Mouse (Mus musculus) spleen, adult 12 weeks (tissue): ENCODE data around the gene Lifr.

Experiments
- DNase-seq: peaks from one replicate; pipeline ENCODE4 v3.0.0; 2022; ENCODE audit warnings: low spot score

Lifr gene

GRCm38 (mm10) chr15:7203606-7204330 lies 113.4 kb downstream of the Lifr start:
- no peak for DNase-seq

DNA sequence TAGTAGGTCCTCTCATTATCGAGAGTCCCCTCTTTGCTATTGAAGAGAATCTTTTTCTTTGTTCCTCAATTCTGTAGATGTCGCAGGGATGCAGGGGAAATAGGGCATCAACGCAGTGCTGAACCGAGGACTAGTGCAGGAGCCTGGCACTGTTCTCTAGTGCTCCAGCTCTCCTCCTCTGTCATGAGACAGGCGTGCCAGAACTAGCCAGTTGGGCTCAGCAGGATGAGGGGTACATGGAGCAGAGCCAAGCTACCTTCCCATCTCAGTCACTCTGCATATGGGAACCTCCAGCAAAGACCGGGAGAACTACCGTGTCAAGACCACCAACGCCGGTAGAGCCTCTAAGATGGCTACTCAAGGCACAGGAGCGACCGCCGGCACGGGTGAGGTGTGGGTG lies 114.5 kb downstream of the Lifr start:
- no peak for DNase-seq

GRCm38 (mm10) chr15:7206110-7206509 lies 115.7 kb downstream of the Lifr start:
- no peak for DNase-seq

DNA sequence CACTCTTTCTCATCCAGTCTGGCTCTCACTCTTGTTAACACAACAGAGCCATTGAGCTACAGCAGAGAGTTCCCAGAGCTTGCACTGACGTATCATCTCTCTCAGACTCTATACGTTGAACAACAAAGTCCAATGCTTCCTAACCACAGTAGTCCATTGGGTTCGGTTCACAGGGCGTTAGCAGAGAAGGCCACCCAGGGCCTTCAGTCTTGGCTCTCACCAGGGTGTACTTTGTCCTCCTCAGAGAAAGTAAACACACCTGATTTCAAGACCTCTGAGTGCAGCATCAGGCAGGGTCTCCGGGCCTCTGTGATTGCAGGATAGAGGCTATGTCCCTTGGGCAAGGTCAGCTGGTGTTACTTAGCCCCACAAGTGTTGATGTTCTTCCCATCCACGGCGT lies 116.9 kb downstream of the Lifr start:
- DNase-seq: no peak

GRCm38 (mm10) chr15:7208180-7208579 lies 117.8 kb downstream of the Lifr start:
- DNase-seq: no peak

DNA sequence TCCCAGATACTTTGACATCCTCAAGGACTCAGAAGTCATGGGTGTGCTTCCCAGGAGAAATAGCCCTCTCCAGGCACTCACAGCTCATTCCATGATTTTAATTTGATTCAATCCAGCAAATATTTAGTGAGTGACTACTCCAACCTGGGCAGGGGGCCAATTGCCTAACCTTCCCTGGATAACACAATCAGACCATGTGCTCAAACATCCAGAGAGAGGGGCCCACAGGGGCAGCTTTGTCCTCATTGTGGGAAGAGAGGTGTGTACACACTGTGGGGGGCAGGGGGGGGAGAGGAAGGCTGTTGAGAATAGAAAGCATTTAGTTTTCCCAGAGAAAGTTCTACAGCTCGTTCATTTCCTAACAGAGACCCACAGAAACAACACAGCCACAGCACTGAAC lies 123.3 kb downstream of the Lifr start:
- no peak for DNase-seq

- no peak for DNase-seq
Measured at GRCm38 (mm10) chr15:7215845-7216244, 125.4 kb downstream of the Lifr start.

- peak; percentile 30 for DNase-seq
Measured at GRCm38 (mm10) chr15:7216581-7217272, 126.3 kb downstream of the Lifr start.

GRCm38 (mm10) chr15:7217273-7217598 lies 126.8 kb downstream of the Lifr start:
- no peak for DNase-seq

DNA sequence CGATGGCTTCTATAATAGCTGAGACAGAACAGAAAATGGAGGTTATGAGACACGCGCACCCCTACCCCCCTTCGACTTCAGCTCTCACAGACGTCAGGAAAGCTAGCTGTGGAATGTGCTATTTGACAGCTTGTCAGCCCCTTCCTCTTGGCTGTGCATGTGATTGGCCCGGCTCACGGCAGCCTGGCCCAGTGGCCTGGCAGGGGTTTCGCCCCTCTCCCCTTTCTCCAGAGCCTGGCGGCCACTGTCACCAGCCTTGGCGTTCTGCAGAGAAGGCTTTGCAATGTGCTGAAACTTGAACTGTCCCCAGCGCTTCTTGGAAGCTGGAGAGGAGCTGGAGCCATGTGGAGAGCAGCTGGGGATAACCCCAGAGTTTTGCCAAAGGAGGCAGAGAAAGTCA lies 132.4 kb downstream of the Lifr start:
- DNase-seq: no peak

- no peak for DNase-seq
Measured at GRCm38 (mm10) chr15:7224151-7224775, 133.8 kb downstream of the Lifr start.

GRCm38 (mm10) chr15:7226225-7226624 lies 135.8 kb downstream of the Lifr start:
- DNase-seq: peak; percentile 15

DNA sequence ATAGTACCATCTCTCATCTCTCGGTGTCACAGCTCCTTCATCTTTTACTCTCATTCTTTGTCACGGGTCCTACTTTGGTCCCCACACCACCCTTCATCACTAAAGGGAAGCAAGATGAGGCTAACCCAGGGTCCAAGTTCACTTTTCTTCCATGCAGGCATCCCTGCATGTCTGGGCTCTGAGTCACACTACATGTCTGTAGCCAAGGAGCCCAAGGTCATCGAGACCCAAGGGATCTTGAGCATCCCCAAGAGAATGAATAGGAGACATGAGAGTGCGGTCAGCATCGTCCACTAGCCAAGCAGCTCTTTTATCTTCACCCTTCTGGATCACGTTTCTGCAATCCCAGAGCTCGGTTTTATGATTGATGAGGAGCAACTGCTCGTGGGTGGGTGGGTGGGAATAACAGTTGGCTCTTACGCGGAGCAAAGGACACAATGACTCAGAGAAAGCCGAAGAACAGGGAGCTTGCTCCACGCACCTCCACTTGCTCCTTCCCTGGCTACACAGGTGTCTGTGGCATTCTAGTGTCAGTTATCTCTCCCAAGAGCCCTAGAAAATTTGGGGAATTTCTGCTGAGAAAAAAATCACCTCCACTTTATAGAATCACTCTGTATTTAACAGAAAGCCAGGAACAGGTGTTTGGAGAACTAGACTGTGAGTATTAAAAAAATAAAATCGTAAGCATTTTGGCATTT lies 143.1 kb downstream of the Lifr start:
- DNase-seq: no peak

DNA sequence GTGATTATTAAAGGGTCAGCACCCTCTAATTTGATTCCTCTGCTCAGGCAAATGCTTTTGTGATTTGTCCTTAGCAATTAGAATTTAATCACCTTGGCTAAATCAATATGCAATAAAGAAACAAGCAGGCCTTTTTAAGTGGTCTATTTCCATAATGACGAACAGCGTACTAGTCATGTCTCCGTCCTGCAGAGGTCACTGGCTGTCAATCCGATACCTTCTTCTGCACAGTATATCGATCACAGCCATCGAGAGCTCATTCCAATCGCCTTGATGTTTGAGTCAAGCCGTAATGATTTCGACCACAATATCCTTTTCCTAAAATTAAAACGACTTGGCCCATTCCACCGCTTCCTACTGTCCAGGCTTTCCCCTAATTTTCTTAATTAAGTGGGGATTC lies 149.5 kb downstream of the Lifr start:
- no peak for DNase-seq

- DNase-seq: no peak
Measured at GRCm38 (mm10) chr15:7240950-7241349, 150.5 kb downstream of the Lifr start.

DNA sequence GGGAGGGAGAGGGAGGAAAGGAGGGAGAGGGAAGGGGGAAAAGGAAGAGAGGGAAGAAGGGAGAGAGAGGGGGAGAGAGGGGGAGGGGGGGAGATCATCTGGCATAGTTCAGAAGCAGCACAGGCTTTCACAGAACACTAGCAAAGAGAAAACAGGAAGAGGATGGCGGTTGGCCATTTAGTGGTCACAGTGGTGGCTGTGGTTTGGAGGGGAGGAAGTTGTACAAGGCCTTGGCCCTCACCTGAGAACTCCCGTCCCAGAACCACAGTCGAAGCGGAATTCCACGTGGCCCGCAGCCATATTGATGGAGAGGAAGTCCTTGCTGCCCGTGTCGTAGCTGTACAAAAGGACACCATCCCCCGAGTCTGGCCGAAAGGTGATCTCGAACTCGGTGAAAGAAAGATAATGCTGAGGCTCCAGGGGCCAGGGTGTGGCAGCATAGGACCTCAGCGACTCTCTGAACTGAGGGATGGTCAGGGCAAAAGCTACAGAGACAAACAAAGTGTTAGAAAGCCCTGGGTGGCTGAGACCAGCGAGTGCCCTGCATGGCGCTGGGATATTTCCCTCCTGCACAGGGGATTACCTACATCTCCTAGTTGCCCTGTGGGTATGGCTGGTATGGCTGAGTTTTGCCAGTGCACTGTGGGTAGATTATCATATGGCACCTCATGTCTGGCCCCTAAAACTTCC lies 151.9 kb downstream of the Lifr start:
- no peak for DNase-seq
